Mouse (Mus musculus) adrenal gland, postnatal 0 days (tissue): ENCODE data around the gene Dut. TPM values are rescaled to one million over a fixed set of nuclear protein-coding genes. Genes with fewer than 3 reads are reported as not detected.

Source experiments
- polyA plus RNA-seq: library from polyadenylated mRNA; unstranded; fragments of >200 nt; fragmentation: Nextera tagmentation; extraction: Ambion mirVana; gene quantifications from 2 replicates; pipeline ENCODE4 v1.2.1, GENCODE M21; 2015

Gene Dut
- polyA plus RNA-seq = 115 and 121 TPM in 2 replicates

DNA sequence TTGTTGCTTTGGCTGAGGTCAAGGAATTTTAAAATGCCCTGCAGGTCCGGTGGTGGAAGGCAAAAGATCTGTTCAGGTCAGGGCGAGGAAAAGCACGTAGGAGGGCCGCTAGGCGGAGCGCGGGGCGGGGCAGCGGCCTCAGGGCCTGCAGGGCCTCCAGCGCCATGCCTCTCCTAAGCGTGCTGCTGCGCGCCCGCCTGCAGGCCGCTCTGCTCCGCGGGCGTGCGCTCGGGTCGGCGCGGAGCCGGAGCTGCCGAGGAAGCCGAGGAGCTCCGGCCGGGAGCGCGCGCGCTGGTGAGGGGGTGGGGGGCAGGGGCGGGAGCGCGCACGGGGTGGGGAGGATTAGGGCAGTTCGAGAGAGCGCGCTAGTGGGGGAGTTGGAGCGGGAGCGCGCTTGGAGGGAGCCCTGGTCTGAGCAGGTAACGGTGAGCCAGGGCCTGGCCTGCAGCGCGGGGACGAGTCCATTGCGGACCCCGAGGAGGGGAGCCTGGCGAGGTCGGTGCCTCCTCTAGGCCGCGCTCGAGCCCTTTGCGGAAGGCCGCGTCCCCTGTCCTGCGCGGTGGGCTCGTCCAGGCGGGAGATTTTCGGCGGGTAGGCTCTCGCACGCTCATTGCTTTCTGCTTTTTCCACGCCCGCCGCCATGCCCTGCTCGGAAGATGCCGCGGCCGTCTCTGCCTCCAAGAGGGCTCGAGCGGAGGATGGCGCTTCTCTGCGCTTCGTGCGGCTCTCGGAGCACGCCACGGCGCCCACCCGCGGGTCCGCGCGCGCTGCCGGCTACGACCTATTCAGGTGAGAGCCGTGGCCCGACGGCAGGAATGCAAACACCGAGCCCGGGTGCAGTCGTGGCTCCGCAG, at the start of gene Dut:
Gene Dut, plus strand, starts transcription at position 83 of the 854 bp plus-strand sequence.

Other genes starting within 250 kb of the Dut start
- 0.98 and 1.0 TPM in 2 replicates for gene Slc24a5, start 179.1 kb upstream of the Dut start, polyA plus RNA-seq
- 46.4 and 47.1 TPM in 2 replicates for gene Myef2, start 123.5 kb upstream of the Dut start, polyA plus RNA-seq
- gene Ctxn2, start 110.5 kb upstream of the Dut start, polyA plus RNA-seq = 0.24 and 0.61 TPM in 2 replicates
- 0.41 TPM in 1 of 2 replicates, not detected in the other for gene Slc12a1, start 94.7 kb upstream of the Dut start, polyA plus RNA-seq